Mouse (Mus musculus): ENCODE measurements around the gene Ggta1.

Gene Ggta1

GRCm38 (mm10) chr2:35444764-35445262 lies 18.2 kb downstream of the Ggta1 start:
- in situ Hi-C loops (cut with MboI; ENCODE audit: unreplicated experiment in 2 of 2): loop anchor here in 1 of 2 experiments (10.0 kb wide), 1 partner anchor 60 kb away; no protein-coding TSS in a partner anchor

GRCm38 (mm10) chr2:35443981-35444763 lies 18.9 kb downstream of the Ggta1 start:
- in situ Hi-C loops (cut with MboI; ENCODE audit: unreplicated experiment in 2 of 2): loop anchor here in 1 of 2 experiments (10.0 kb wide), 1 partner anchor 61 kb away; no protein-coding TSS in a partner anchor

GRCm38 (mm10) chr2:35443325-35443724 lies 19.7 kb downstream of the Ggta1 start:
- in situ Hi-C loops (cut with MboI; ENCODE audit: unreplicated experiment in 2 of 2): loop anchor here in 1 of 2 experiments (10.0 kb wide), 1 partner anchor 61 kb away; no protein-coding TSS in a partner anchor

GRCm38 (mm10) chr2:35442079-35442478 lies 21.0 kb downstream of the Ggta1 start:
- in situ Hi-C loops (cut with MboI; ENCODE audit: unreplicated experiment in 2 of 2): loop anchor here in 1 of 2 experiments (10.0 kb wide), 1 partner anchor 63 kb away; no protein-coding TSS in a partner anchor

- in situ Hi-C loops (cut with MboI; ENCODE audit: unreplicated experiment in 2 of 2): loop anchor here in 1 of 2 experiments (10.0 kb wide), 1 partner anchor 63 kb away; no protein-coding TSS in a partner anchor
These were observed 21.6 kb downstream of the Ggta1 start for GRCm38 (mm10) chr2:35441419-35441818.

GRCm38 (mm10) chr2:35440480-35440879 lies 22.6 kb downstream of the Ggta1 start:
- in situ Hi-C loops (cut with MboI; ENCODE audit: unreplicated experiment in 2 of 2): loop anchor here in 1 of 2 experiments (10.0 kb wide), 1 partner anchor 64 kb away; no protein-coding TSS in a partner anchor

GRCm38 (mm10) chr2:35437796-35438195 lies 25.2 kb downstream of the Ggta1 start:
- in situ Hi-C loops (cut with MboI; ENCODE audit: unreplicated experiment in 2 of 2): no loop called here

GRCm38 (mm10) chr2:35434576-35435123 lies 28.4 kb downstream of the Ggta1 start:
- in situ Hi-C loops (cut with MboI; ENCODE audit: unreplicated experiment in 2 of 2): no loop called here

GRCm38 (mm10) chr2:35433428-35433827 lies 29.6 kb downstream of the Ggta1 start:
- in situ Hi-C loops (cut with MboI; ENCODE audit: unreplicated experiment in 2 of 2): no loop called here

- in situ Hi-C loops (cut with MboI; ENCODE audit: unreplicated experiment in 2 of 2): no loop called here
These were observed 30.6 kb downstream of the Ggta1 start for GRCm38 (mm10) chr2:35432472-35432871.

GRCm38 (mm10) chr2:35432011-35432410 lies 31.0 kb downstream of the Ggta1 start:
- in situ Hi-C loops (cut with MboI; ENCODE audit: unreplicated experiment in 2 of 2): no loop called here

- in situ Hi-C loops (cut with MboI; ENCODE audit: unreplicated experiment in 2 of 2): no loop called here
These were observed 32.2 kb downstream of the Ggta1 start for GRCm38 (mm10) chr2:35430806-35431205.

GRCm38 (mm10) chr2:35428615-35429300 lies 34.3 kb downstream of the Ggta1 start:
- in situ Hi-C loops (cut with MboI; ENCODE audit: unreplicated experiment in 2 of 2): no loop called here

GRCm38 (mm10) chr2:35427559-35427958 lies 35.5 kb downstream of the Ggta1 start:
- in situ Hi-C loops (cut with MboI; ENCODE audit: unreplicated experiment in 2 of 2): no loop called here

- in situ Hi-C loops (cut with MboI; ENCODE audit: unreplicated experiment in 2 of 2): no loop called here
These were observed 39.2 kb downstream of the Ggta1 start for GRCm38 (mm10) chr2:35423711-35424339.

GRCm38 (mm10) chr2:35422384-35422783 lies 40.6 kb downstream of the Ggta1 start:
- in situ Hi-C loops (cut with MboI; ENCODE audit: unreplicated experiment in 2 of 2): no loop called here

- in situ Hi-C loops (cut with MboI; ENCODE audit: unreplicated experiment in 2 of 2): no loop called here
These were observed 42.4 kb downstream of the Ggta1 start for GRCm38 (mm10) chr2:35420681-35421080.

GRCm38 (mm10) chr2:35419671-35420070 lies 43.4 kb downstream of the Ggta1 start:
- in situ Hi-C loops (cut with MboI; ENCODE audit: unreplicated experiment in 2 of 2): no loop called here

- in situ Hi-C loops (cut with MboI; ENCODE audit: unreplicated experiment in 2 of 2): no loop called here
These were observed 43.8 kb downstream of the Ggta1 start for GRCm38 (mm10) chr2:35419243-35419642.

GRCm38 (mm10) chr2:35417231-35417630 lies 45.8 kb downstream of the Ggta1 start:
- in situ Hi-C loops (cut with MboI; ENCODE audit: unreplicated experiment in 2 of 2): no loop called here

Measured in v-Abl transformed pro-B cells (cell line).